Mouse (Mus musculus) midbrain, embryonic 10.5 days (tissue): ENCODE measurements at regions not wholly inside any gene's neighbourhood (a gene's known extent, or its start where the extent isn't known, plus 50 kb on each side); places are given as distances from the start of the nearest gene placed in this dataset.
A peak's percentile ranks its signal among the peaks of the same experiment; 100 is the strongest.
"Not testable (repeated sequence)": the region's sequence is repeated elsewhere in the genome, so short reads cannot be mapped to it uniquely, and the experiment has no call there.

Experiments
- DNase-seq: peaks from one replicate; pipeline ENCODE4 v3.0.0-alpha.2; 2017; ENCODE audit warnings: low spot score
- H3K27ac ChIP-seq: fragments of 300-500 bp; sonication (generic); replicated peaks from 2 replicates; pipeline ENCODE4 v1.5.1; 2016; ENCODE audit warnings: mild to moderate bottlenecking
- H3K27me3 ChIP-seq: fragments of 300-500 bp; sonication (generic); 2 replicates; pipeline ENCODE4 v1.6.1; 2016; ENCODE audit warnings: low read depth, mild to moderate bottlenecking; ENCODE audit not compliant: poor library complexity, severe bottlenecking
- H3K36me3 ChIP-seq: fragments of 300-500 bp; sonication (generic); 2 replicates; pipeline ENCODE4 v1.6.1; 2016; ENCODE audit warnings: mild to moderate bottlenecking, moderate library complexity
- H3K4me1 ChIP-seq: fragments of 300-500 bp; sonication (generic); 2 replicates; pipeline ENCODE4 v1.6.1; 2016
- H3K4me3 ChIP-seq: fragments of 300-500 bp; sonication (generic); 2 replicates; pipeline ENCODE4 v1.5.1; 2016; ENCODE audit warnings: mild to moderate bottlenecking, moderate library complexity
- H3K9me3 ChIP-seq: fragments of 300-500 bp; sonication (generic); replicated peaks from 2 replicates; pipeline ENCODE4 v1.6.1; 2016; ENCODE audit warnings: mild to moderate bottlenecking
- WGBS: fragments of 180-500 bp; shearing (Covaris S2); methylation state at CpG from one replicate; pipeline ENCODE4 v1.1.7; 2016; 5-methylcytosine and 5-hydroxymethylcytosine counted together

- no peaks in the 10 kb centered on the region for H3K36me3 ChIP-seq
- H3K27ac ChIP-seq, result no peak overlapping the region
- H3K4me3 ChIP-seq, result no peak overlapping the region
- no peaks in the 10 kb centered on the region for H3K4me1 ChIP-seq
- DNase-seq, result no peak
- H3K27me3 ChIP-seq, result no peaks in the 10 kb centered on the region
- H3K9me3 ChIP-seq, result no peaks in the 10 kb centered on the region
Measured at GRCm38 (mm10) chr12:49084505-49084904, 298.0 kb upstream of the Foxg1 start.

GRCm38 (mm10) chr12:49086076-49086475, 296.4 kb upstream of the Foxg1 start:
- 83% methylated on average over 2 of the region's 2 CpGs for WGBS
- Histone ChIP-seq H3K4me3 (no peak overlapping the region), H3K27me3 (no peaks in the 10 kb centered on the region), H3K9me3 (no peaks in the 10 kb centered on the region), H3K27ac (no peak overlapping the region), H3K36me3 (no peaks in the 10 kb centered on the region), H3K4me1 (no peaks in the 10 kb centered on the region)
- no peak for DNase-seq

GRCm38 (mm10) chr12:49090177-49090576, 292.3 kb upstream of the Foxg1 start:
- 90% methylated on average over 1 of the region's 1 CpGs for WGBS
- H3K4me3 ChIP-seq, result no peak overlapping the region
- H3K36me3 ChIP-seq, result no peaks in the 10 kb centered on the region
- no peaks in the 10 kb centered on the region for H3K27me3 ChIP-seq
- H3K4me1 ChIP-seq, result no peaks in the 10 kb centered on the region
- H3K27ac ChIP-seq, result no peak overlapping the region
- no peak for DNase-seq
- no peaks in the 10 kb centered on the region for H3K9me3 ChIP-seq

GRCm38 (mm10) chr12:49105931-49106330, 276.5 kb upstream of the Foxg1 start:
- Histone ChIP-seq H3K4me3 (no peak overlapping the region), H3K36me3 (no peaks in the 10 kb centered on the region), H3K27ac (no peak overlapping the region), H3K4me1 (no peaks in the 10 kb centered on the region), H3K9me3 (no peaks in the 10 kb centered on the region), H3K27me3 (no peaks in the 10 kb centered on the region)
- WGBS, result 72% methylated on average over 4 of the region's 4 CpGs
- DNase-seq, result no peak

DNA sequence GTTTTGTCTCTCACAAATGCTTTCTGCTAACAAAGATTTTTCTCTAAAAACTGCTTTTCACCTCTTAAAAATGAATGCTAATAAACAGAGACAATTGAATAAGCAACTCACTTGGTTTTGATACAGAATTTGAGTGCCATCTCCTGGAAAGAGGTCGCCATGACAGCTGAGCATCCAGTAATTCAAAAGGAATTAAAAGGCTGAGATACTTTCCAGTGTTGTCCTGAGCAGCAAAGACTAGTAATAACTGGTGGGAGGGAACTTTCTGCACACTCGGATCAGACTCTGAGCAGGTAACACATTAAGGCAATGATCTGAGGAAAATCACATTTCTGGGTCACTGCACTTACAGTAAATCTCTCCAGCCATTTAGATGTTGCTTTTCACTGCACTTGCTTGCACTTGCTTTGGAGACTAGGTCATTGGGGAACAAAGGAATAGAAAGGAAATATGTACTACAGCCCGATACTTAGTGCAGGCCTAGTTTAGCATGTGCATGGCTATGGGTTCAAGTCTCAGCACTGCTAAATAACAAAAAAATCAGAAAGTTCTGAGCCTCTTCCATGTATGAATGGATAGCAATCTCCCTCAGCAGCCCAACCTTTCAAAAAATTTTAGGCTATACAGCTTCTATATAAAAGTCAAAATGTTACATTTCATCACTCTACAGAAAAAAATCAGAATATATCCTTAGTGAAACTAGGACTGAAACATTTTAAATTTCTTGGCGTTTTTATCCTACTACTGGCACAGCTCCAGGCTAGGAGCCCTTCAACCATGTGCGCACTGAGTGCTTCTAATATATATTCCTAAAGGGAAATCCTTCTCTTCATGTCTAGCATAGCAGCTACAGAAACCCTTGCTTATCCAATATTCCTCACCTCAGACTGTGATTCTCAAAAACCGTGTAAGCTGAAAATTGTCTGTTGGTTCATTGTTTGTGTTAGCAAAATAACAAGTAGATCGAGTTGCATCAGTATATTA, 275.8 kb upstream of the Foxg1 start:
- H3K4me3 ChIP-seq, result no peak overlapping the region
- no peaks in the 10 kb centered on the region for H3K27me3 ChIP-seq
- peak; percentile 16 for DNase-seq
- H3K27ac ChIP-seq, result no peak overlapping the region
- WGBS, result 64% methylated on average over 7 of the region's 7 CpGs
- no peaks in the 10 kb centered on the region for H3K36me3 ChIP-seq
- H3K4me1 ChIP-seq, result no peaks in the 10 kb centered on the region
- no peaks in the 10 kb centered on the region for H3K9me3 ChIP-seq

GRCm38 (mm10) chr12:49107415-49108148, 274.9 kb upstream of the Foxg1 start:
- no peaks in the 10 kb centered on the region for H3K36me3 ChIP-seq
- H3K4me3 ChIP-seq, result no peak overlapping the region
- WGBS, result 78% methylated on average over 10 of the region's 10 CpGs
- H3K27ac ChIP-seq, result no peak overlapping the region
- no peak for DNase-seq
- H3K27me3 ChIP-seq, result no peaks in the 10 kb centered on the region
- H3K4me1 ChIP-seq, result no peaks in the 10 kb centered on the region
- H3K9me3 ChIP-seq, result no peaks in the 10 kb centered on the region

GRCm38 (mm10) chr12:49131093-49131492, 251.4 kb upstream of the Foxg1 start:
- H3K4me3 ChIP-seq, H3K9me3 ChIP-seq, H3K4me1 ChIP-seq, H3K27me3 ChIP-seq, DNase-seq, H3K36me3 ChIP-seq, H3K27ac ChIP-seq: not testable (repeated sequence)
- WGBS, result 89% methylated on average over 4 of the region's 7 CpGs

DNA sequence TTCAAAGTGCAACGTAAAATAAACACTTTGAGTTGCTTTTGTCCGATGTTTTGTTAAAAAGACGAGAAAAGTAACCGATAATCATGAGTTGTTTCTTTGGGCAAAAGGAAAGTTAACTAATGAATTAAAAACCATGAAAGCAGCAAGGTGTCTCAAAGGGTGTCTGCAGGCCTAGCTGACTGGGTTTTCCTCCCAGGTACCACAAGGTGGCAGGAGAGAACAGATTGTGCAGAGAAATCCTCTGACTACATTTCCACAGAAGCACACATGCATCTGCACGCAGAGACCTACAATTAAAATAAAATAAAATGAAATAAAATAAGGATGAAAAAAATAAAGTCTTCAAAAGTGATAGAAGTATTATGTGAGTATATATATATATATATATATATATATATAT, 212.4 kb upstream of the Foxg1 start:
- no peak overlapping the region for H3K4me3 ChIP-seq
- DNase-seq, result no peak
- H3K27ac ChIP-seq, result no peak overlapping the region
- H3K4me1 ChIP-seq, result no peaks in the 10 kb centered on the region
- WGBS, result 54% methylated on average over 5 of the region's 5 CpGs
- H3K27me3 ChIP-seq, result no peaks in the 10 kb centered on the region
- no peaks in the 10 kb centered on the region for H3K9me3 ChIP-seq
- H3K36me3 ChIP-seq, result no peaks in the 10 kb centered on the region

DNA sequence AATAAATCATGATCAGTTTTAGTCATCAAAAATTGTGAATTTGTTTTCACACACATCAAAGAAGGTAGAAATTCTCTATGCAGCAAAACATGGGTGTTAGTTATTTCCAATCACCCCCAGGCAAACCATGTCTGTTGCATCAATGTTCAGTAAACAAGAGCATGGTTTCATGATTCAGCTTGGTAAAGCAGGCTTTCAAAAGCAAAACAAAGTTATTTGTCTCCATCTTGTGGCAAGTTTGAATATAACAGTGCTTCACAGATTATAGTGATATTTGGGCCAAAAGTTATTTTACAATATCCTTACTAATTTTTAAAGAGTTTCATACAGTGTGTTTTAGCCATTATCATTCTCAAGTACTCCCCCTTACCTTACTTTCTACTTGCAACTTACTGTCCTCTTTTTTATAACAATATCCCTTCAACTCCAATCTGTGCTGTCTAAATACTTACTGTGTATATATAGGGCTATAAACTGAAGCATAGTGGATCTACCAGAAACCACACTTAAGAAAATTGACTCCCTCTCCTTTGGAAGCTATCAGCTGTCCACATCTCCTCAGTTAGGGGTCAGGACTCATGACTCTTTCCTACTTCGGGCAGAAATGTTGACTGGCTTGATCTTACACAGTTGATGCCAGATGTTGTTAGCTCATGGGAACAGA, 211.3 kb upstream of the Foxg1 start:
- Histone ChIP-seq H3K4me3 (no peak overlapping the region), H3K4me1 (no peaks in the 10 kb centered on the region), H3K27me3 (no peaks in the 10 kb centered on the region), H3K9me3 (no peaks in the 10 kb centered on the region), H3K36me3 (no peaks in the 10 kb centered on the region), H3K27ac (no peak overlapping the region)
- no peak for DNase-seq
- 77% methylated on average over 1 of the region's 1 CpGs for WGBS

DNA sequence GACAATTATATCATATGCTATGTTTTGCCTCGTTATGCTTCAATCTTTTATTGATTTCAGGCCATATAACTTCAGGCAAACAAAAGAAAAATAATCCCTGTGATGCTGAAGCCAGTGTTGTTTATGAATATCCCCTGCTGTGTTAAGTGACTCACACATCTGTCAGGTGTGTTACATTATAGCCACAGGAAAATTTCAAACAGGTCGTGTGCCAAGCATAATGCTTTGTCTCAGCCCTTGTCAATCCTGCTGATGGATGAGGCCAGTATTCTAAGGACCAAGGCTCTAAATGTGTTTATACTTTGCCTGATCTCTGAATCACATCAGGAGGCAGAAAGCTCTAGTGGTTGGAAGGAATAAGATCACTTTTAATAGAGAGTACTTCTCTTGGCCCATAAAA, 191.1 kb upstream of the Foxg1 start:
- WGBS, result 74% methylated on average over 2 of the region's 2 CpGs
- no peak for DNase-seq
- Histone ChIP-seq H3K27ac (no peak overlapping the region), H3K4me3 (no peak overlapping the region), H3K4me1 (no peaks in the 10 kb centered on the region), H3K27me3 (no peaks in the 10 kb centered on the region), H3K36me3 (no peaks in the 10 kb centered on the region), H3K9me3 (no peaks in the 10 kb centered on the region)

DNA sequence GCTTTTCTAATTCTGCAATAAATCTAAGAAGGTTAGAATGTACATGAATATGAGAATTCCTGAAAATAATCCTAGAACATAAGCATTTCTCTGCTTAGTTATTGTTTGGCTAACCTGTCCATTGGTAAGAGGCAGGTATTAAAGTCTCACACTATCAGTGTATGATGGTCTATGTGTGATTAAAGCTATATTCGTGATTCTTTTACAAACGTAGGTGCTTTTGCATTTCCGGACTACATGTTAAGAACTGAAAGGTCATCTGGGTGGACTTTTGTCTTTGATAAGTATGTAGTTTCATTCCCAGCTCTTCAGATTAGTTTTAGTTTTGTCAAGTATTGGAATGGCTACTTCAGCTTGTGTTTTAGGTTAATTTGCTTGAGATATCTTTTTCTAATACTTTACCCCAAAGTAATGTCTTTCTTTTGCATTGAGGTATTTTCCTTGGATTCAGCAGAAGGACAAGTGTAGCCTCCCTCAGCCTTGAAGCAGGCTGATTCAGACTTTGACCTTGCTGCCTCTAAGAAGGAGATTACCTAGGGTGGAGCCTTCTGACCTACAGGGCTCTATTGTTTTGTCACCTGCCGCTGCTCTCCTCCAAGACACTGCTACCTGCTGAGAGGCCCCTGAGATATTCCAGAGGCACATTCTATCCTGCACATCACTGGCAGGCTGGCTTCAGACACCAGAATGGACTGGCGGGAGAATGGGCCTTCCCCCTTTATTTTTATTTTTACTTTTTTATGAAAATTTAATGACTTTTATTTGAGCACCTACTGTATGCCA, 148.7 kb upstream of the Foxg1 start:
- H3K9me3 ChIP-seq, result no peaks in the 10 kb centered on the region
- H3K36me3 ChIP-seq, result no peaks in the 10 kb centered on the region
- no peak overlapping the region for H3K4me3 ChIP-seq
- H3K4me1 ChIP-seq, result no peaks in the 10 kb centered on the region
- no peak overlapping the region for H3K27ac ChIP-seq
- no peaks in the 10 kb centered on the region for H3K27me3 ChIP-seq
- DNase-seq, result no peak
- WGBS, result 79% methylated on average over 5 of the region's 5 CpGs
